Mouse (Mus musculus) forebrain, embryonic 10.5 days (tissue): ENCODE results near the gene Actr8. TPM values are rescaled to one million over a fixed set of nuclear protein-coding genes. Genes with fewer than 3 reads are reported as not detected.

Experiments used
- DNase-seq: peaks from one replicate; pipeline ENCODE4 v3.0.0-alpha.2; 2017; ENCODE audit warnings: low spot score; ENCODE audit errors: extremely low spot score
- H3K27ac ChIP-seq: fragments of 300-500 bp; sonication (generic); 2 replicates; pipeline ENCODE4 v1.5.1; 2016; ENCODE audit warnings: mild to moderate bottlenecking
- H3K27me3 ChIP-seq: fragments of 300-500 bp; sonication (generic); 2 replicates; pipeline ENCODE4 v1.6.1; 2016; ENCODE audit warnings: mild to moderate bottlenecking; ENCODE audit not compliant: poor library complexity, severe bottlenecking
- H3K36me3 ChIP-seq: fragments of 300-500 bp; sonication (generic); replicated peaks from 2 replicates; pipeline ENCODE4 v1.6.1; 2016; ENCODE audit warnings: mild to moderate bottlenecking, moderate library complexity
- H3K4me1 ChIP-seq: fragments of 300-500 bp; sonication (generic); 2 replicates; pipeline ENCODE4 v1.6.1; 2016
- H3K4me3 ChIP-seq: fragments of 300-500 bp; sonication (generic); 2 replicates; pipeline ENCODE4 v1.5.1; 2016; ENCODE audit warnings: mild to moderate bottlenecking, moderate library complexity
- H3K9me3 ChIP-seq: fragments of 300-500 bp; sonication (generic); 2 replicates; pipeline ENCODE4 v1.6.1; 2016; ENCODE audit warnings: mild to moderate bottlenecking, moderate library complexity
- WGBS: fragments of 180-500 bp; shearing (Covaris S2); methylation state at CpG from one replicate; pipeline ENCODE4 v1.1.7; 2016; 5-methylcytosine and 5-hydroxymethylcytosine counted together
- polyA plus RNA-seq: library from polyadenylated mRNA; unstranded; fragments of >200 nt; fragmentation: Nextera tagmentation; extraction: Ambion mirVana; gene quantifications from 2 replicates; pipeline ENCODE4 v1.2.1, GENCODE M21; 2016

Actr8 gene
- polyA plus RNA-seq, 1 experiment from 2014 or later = 85.4 TPM

DNA sequence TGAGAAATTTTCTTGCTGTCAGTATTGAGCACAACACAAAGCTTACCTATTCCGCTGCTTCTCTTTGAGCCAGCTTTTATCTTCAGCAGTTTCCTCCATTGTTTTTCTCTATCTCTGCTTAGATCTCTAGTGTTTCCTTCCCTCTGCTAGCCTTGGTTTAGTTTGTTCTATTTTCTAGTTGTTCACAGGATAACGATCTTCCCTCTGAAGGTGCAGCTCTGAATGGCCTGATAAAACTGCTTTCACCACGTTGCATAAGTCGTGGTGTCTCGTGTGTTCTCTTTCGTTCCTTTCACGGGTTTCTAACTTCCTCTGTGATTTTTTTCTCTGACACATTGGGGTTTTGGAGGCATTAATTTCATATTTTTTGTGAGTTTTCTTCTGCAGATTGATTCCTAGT is 46.2 kb downstream of the Actr8 start:
- H3K4me1 ChIP-seq = peaks cover 6% of the 10 kb centered on the region; the same call in 1 of the 2 replicates
- no peaks in the 10 kb centered on the region for H3K36me3 ChIP-seq
- no peak for DNase-seq
- H3K27me3 ChIP-seq = no peaks in the 10 kb centered on the region
- no peaks in the 10 kb centered on the region for H3K9me3 ChIP-seq
- WGBS = 67% methylated on average over 7 of the region's 7 CpGs
- no peak overlapping the region for H3K27ac ChIP-seq
- no peak overlapping the region for H3K4me3 ChIP-seq

- Histone ChIP-seq H3K27ac (no peak overlapping the region), H3K4me3 (no peak overlapping the region), H3K4me1 (no peaks in the 10 kb centered on the region), H3K36me3 (no peaks in the 10 kb centered on the region), H3K27me3 (no peaks in the 10 kb centered on the region), H3K9me3 (no peaks in the 10 kb centered on the region)
- WGBS = 40% methylated on average over 2 of the region's 2 CpGs
- no peak for DNase-seq
These were observed 49.2 kb downstream of the Actr8 start for GRCm38 (mm10) chr14:30027378-30027777.

GRCm38 (mm10) chr14:30033405-30033804 is 55.3 kb downstream of the Actr8 start:
- no peaks in the 10 kb centered on the region for H3K4me1 ChIP-seq
- no peak overlapping the region for H3K4me3 ChIP-seq
- no peaks in the 10 kb centered on the region for H3K9me3 ChIP-seq
- WGBS = 77% methylated on average over 8 of the region's 8 CpGs
- no peaks in the 10 kb centered on the region for H3K27me3 ChIP-seq
- no peak overlapping the region for H3K27ac ChIP-seq
- no peaks in the 10 kb centered on the region for H3K36me3 ChIP-seq
- DNase-seq = no peak

DNA sequence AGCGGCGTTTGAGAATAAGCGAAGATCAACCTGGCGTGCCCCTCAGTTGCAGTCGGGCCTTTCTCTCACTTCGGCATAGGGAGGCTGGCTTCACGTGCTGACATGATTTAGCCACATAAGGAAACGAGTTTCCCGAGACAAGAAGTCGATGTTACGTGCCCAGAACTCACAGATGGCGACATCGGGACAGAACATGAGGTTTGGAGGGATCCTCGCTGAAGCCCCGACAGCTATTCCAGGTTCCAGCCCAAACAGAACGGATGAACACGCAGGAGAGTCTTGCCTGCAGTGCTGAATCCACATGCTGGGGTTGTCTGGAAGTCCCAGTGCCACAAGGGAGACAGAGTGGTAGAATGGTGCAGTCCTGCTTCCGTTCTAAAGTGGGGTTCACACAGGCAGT is 60.3 kb downstream of the Actr8 start:
- H3K27ac ChIP-seq = no peak overlapping the region
- no peak overlapping the region for H3K4me3 ChIP-seq
- no peaks in the 10 kb centered on the region for H3K27me3 ChIP-seq
- no peaks in the 10 kb centered on the region for H3K9me3 ChIP-seq
- no peaks in the 10 kb centered on the region for H3K4me1 ChIP-seq
- WGBS = 92% methylated on average over 18 of the region's 18 CpGs
- no peak for DNase-seq
- H3K36me3 ChIP-seq = no peaks in the 10 kb centered on the region

DNA sequence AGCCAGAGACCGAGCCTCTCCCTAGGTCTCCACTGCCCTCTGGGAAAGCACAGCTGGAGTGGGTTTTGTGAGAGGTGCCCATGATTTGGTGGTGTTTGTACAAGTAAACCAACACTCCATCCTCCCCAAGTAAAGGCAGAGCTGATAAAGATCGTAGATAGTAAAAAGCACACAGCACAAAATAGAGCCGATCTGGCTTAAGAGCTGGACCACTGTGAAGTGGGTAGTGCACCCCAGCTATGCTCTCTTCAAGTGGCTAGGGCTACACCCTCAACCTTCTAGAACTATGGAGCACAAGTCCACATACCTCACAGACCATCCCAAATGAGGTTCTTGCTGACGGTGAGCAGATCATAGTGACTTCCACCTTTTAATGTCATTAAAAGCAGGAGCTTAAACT is 61.3 kb downstream of the Actr8 start:
- no peak overlapping the region for H3K4me3 ChIP-seq
- no peaks in the 10 kb centered on the region for H3K9me3 ChIP-seq
- H3K4me1 ChIP-seq = no peaks in the 10 kb centered on the region
- 79% methylated on average over 4 of the region's 4 CpGs for WGBS
- DNase-seq = no peak
- no peak overlapping the region for H3K27ac ChIP-seq
- no peaks in the 10 kb centered on the region for H3K27me3 ChIP-seq
- H3K36me3 ChIP-seq = no peaks in the 10 kb centered on the region

DNA sequence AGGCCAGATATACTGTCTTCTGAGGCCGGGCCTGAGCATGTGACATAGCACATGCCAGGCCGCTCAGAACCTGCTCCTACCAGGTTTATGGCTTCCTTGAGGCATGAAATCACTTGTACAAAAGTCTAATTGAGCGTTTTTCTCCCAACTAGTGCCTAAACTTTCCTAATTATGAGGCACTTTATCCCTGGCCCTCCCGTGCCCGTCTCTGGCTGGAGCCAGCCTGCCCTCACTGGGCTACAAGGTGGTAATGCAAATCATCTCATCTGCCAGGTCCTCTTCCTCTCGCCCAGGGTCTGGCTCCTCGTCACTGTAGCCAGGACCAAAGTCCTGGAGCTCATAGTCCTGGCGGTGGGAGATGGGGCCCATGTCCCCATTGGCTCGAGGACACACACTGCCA is 63.7 kb downstream of the Actr8 start:
- no peak for DNase-seq
- no peaks in the 10 kb centered on the region for H3K36me3 ChIP-seq
- H3K27me3 ChIP-seq = no peaks in the 10 kb centered on the region
- WGBS = 83% methylated on average over 9 of the region's 9 CpGs
- no peaks in the 10 kb centered on the region for H3K4me1 ChIP-seq
- H3K9me3 ChIP-seq = no peaks in the 10 kb centered on the region
- H3K27ac ChIP-seq = no peak overlapping the region
- H3K4me3 ChIP-seq = no peak overlapping the region

- H3K9me3 ChIP-seq = no peaks in the 10 kb centered on the region
- no peaks in the 10 kb centered on the region for H3K36me3 ChIP-seq
- no peak overlapping the region for H3K4me3 ChIP-seq
- DNase-seq = no peak
- H3K27me3 ChIP-seq = no peaks in the 10 kb centered on the region
- WGBS = 89% methylated on average over 7 of the region's 7 CpGs
- no peaks in the 10 kb centered on the region for H3K4me1 ChIP-seq
- no peak overlapping the region for H3K27ac ChIP-seq
These were observed 65.3 kb downstream of the Actr8 start for GRCm38 (mm10) chr14:30043356-30043940.

- no peaks in the 10 kb centered on the region for H3K27me3 ChIP-seq
- H3K36me3 ChIP-seq = no peaks in the 10 kb centered on the region
- DNase-seq = no peak
- H3K27ac ChIP-seq = no peak overlapping the region
- no peak overlapping the region for H3K4me3 ChIP-seq
- no peaks in the 10 kb centered on the region for H3K4me1 ChIP-seq
- H3K9me3 ChIP-seq = no peaks in the 10 kb centered on the region
- 88% methylated on average over 10 of the region's 10 CpGs for WGBS
These were observed 67.1 kb downstream of the Actr8 start for GRCm38 (mm10) chr14:30045239-30045638.

GRCm38 (mm10) chr14:30045704-30046220 is 67.6 kb downstream of the Actr8 start:
- H3K9me3 ChIP-seq = no peaks in the 10 kb centered on the region
- 87% methylated on average over 8 of the region's 8 CpGs for WGBS
- H3K27ac ChIP-seq = no peak overlapping the region
- H3K36me3 ChIP-seq = no peaks in the 10 kb centered on the region
- no peaks in the 10 kb centered on the region for H3K27me3 ChIP-seq
- no peak overlapping the region for H3K4me3 ChIP-seq
- H3K4me1 ChIP-seq = no peaks in the 10 kb centered on the region
- no peak for DNase-seq

- Histone ChIP-seq H3K27me3 (no peaks in the 10 kb centered on the region), H3K4me3 (no peak overlapping the region), H3K27ac (no peak overlapping the region), H3K4me1 (no peaks in the 10 kb centered on the region), H3K36me3 (no peaks in the 10 kb centered on the region), H3K9me3 (no peaks in the 10 kb centered on the region)
- DNase-seq = no peak
- 89% methylated on average over 4 of the region's 4 CpGs for WGBS
These were observed 68.8 kb downstream of the Actr8 start for GRCm38 (mm10) chr14:30046976-30047375.

DNA sequence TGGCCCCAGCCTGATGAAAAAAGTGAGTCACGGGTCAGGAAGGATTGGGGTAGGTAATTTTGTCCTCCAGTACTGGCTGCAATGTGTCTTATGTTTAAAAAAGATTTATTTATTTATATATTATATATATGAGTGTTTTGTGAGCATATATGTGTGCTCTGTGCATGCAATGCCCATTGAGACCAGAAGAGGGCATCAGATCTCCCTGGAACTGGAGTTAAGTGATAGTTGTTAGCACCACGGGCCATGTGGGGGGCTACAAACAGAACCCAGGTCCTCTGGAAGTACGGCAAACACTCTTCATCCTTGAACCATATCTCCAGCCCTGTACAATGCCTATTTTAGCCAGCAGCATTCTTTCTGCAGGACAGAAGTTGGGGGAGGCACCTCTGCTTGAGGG is 69.9 kb downstream of the Actr8 start:
- Histone ChIP-seq H3K27ac (no peak overlapping the region), H3K27me3 (no peaks in the 10 kb centered on the region), H3K36me3 (no peaks in the 10 kb centered on the region), H3K4me1 (no peaks in the 10 kb centered on the region), H3K9me3 (no peaks in the 10 kb centered on the region), H3K4me3 (no peak overlapping the region)
- DNase-seq = no peak
- 80% methylated on average over 3 of the region's 3 CpGs for WGBS

GRCm38 (mm10) chr14:30050280-30050679 is 72.1 kb downstream of the Actr8 start:
- H3K9me3 ChIP-seq = no peaks in the 10 kb centered on the region
- no peaks in the 10 kb centered on the region for H3K4me1 ChIP-seq
- 89% methylated on average over 8 of the region's 8 CpGs for WGBS
- H3K4me3 ChIP-seq = no peak overlapping the region
- no peaks in the 10 kb centered on the region for H3K27me3 ChIP-seq
- DNase-seq = no peak
- H3K36me3 ChIP-seq = no peaks in the 10 kb centered on the region
- no peak overlapping the region for H3K27ac ChIP-seq

GRCm38 (mm10) chr14:30054922-30055321 is 76.8 kb downstream of the Actr8 start:
- H3K4me3 ChIP-seq = no peak overlapping the region
- no peaks in the 10 kb centered on the region for H3K36me3 ChIP-seq
- no peak for DNase-seq
- H3K9me3 ChIP-seq = no peaks in the 10 kb centered on the region
- no peaks in the 10 kb centered on the region for H3K27me3 ChIP-seq
- H3K27ac ChIP-seq = no peak overlapping the region
- H3K4me1 ChIP-seq = peaks cover 9% of the 10 kb centered on the region
- 87% methylated on average over 7 of the region's 7 CpGs for WGBS
